Mouse (Mus musculus): ENCODE data around the gene Pogk. TPM values are rescaled to one million over a fixed set of nuclear protein-coding genes. Genes with fewer than 3 reads are reported as not detected.

Pogk gene
- total and polyA plus RNA-seq, 3 experiments, result 4.9 to 10.4 (median 7.3) TPM

DNA sequence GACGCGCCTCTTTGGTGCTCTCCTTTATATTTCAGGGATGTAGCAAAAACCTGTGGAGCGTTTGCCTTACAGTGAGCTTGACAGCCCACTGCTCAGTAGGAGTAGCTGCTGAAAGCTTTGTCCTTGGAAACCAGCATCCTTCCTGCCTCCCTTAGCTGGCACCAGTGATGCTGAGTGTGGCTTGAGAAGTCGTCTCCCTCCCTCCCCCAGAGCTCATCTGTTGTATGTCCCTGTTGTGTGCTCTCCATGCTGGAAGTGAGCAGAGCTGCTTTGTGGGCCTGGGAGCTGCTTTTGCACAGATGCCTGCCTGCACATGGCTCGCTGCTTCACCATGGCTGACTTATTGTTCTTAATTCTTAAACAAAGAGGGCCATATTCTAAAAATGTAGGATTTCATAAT lies 24.2 kb downstream of the Pogk start:
- no peaks in the 10 kb centered on the region for H3K9me3 ChIP-seq (replicated peaks; ENCODE audit: low read length)
- peaks cover 19% of the 10 kb centered on the region for H3K79me2 ChIP-seq (replicated peaks; ENCODE audit: control insufficient read depth, extremely low read depth, insufficient read depth, poor library complexity, severe bottlenecking)
- H3K27me3 ChIP-seq (replicated peaks), result no peaks in the 10 kb centered on the region
- H3K27ac ChIP-seq (ENCODE audit: insufficient read depth, low read depth), result no peak overlapping the region
- peaks cover 7 to 18% of the 10 kb centered on the region in 2 experiments for H3K4me1 ChIP-seq (ENCODE audit: control insufficient read depth in 1 of 2, insufficient read depth in 2 of 2)
- in situ Hi-C loops (cut with MboI; ENCODE audit: low pct_ligation_motif_present, low pct_unique_long_range_greater_than_20kb, low sequenced_read_pairs) (loop anchor here (25.0 kb wide), 2 partner anchors 398 to 573 kb away; no protein-coding TSS in a partner anchor), dilution Hi-C loops (cut with MboI; ENCODE audit: extremely low pct_ligation_motif_present, extremely low pct_unique_long_range_greater_than_20kb, low sequenced_read_pairs) (no loop called here)
- H3K9ac ChIP-seq (ENCODE audit: insufficient read depth, low read depth), result no peak overlapping the region
- no peak overlapping the region for H3K4me3 ChIP-seq (replicated peaks in 1 of 3; ENCODE audit: low read depth in 2 of 3, low read length in 2 of 3, poor library complexity in 1 of 3)
- no peak for DNase-seq (ENCODE audit: extremely low read depth)
- no peak overlapping the region for H3K4me2 ChIP-seq (ENCODE audit: insufficient read depth, low read depth, poor library complexity, severe bottlenecking)
- TF ChIP-seq CHD2 (IDR thresholded peaks at IDR 0.05; ENCODE audit: low read length) (no peak), ETS1 (conservative IDR thresholded peaks at IDR 0.05; ENCODE audit: low read depth, low read length) (no peak), UBTF (IDR thresholded peaks at IDR 0.05; ENCODE audit: low read depth, low read length) (no peak), JUN (IDR thresholded peaks at IDR 0.05; ENCODE audit: insufficient read depth, low read depth, low read length) (no peak), USF2 (conservative IDR thresholded peaks at IDR 0.05; ENCODE audit: low read depth, low read length) (no peak), SIN3A (IDR thresholded peaks at IDR 0.05; ENCODE audit: low read length) (no peak), KAT2A (IDR thresholded peaks at IDR 0.05; ENCODE audit: insufficient replicate concordance, low read length) (no peak), ELF1 (IDR thresholded peaks at IDR 0.05; ENCODE audit: low read depth, low read length) (no peak), E2F4 (IDR thresholded peaks at IDR 0.05; ENCODE audit: insufficient replicate concordance, low read depth, low read length) (no peak), NELFE (IDR thresholded peaks at IDR 0.05; ENCODE audit: low read depth, low read length) (no peak), IRF4 (IDR thresholded peaks at IDR 0.05; ENCODE audit: low read depth, low read length) (no peak), ZC3H11A (IDR thresholded peaks at IDR 0.05; ENCODE audit: low read depth, low read length) (no peak), RCOR1 (conservative IDR thresholded peaks at IDR 0.05; ENCODE audit: low read depth, low read length) (no peak), CTCF (conservative IDR thresholded peaks at IDR 0.05 in 1 of 2, IDR thresholded peaks at IDR 0.05 in 1 of 2; ENCODE audit: low read depth in 2 of 2, low read length in 2 of 2) (no peak), RAD21 (IDR thresholded peaks at IDR 0.05; ENCODE audit: low read depth, low read length) (no peak), HCFC1 (IDR thresholded peaks at IDR 0.05; ENCODE audit: low read depth, low read length) (no peak)
- H3K36me3 ChIP-seq (replicated peaks in 1 of 2; ENCODE audit: control insufficient read depth in 1 of 2, insufficient read depth in 1 of 2, low read length in 1 of 2), result peaks cover 51 to 84% of the 10 kb centered on the region in 2 experiments

DNA sequence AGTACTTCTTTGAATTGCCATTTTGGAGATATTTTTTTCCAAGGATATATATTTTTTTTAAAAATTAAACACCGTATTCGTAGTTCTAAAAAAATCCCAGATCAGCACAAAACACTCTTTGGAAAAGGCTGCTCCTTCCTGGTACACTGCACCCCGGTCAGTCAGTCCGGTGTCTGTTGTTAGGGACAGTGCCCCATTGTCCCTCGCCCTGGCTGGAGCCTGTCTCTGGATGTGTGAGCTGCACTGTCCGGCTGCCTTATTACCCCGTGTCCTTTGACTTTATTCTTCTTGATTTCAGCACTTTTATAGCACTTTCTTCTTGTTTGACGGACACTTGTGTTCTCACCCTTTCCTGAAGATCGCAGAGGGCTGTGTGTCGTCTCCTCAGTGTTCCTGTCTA lies 25.0 kb downstream of the Pogk start:
- Histone ChIP-seq H3K36me3 (replicated peaks in 1 of 2; ENCODE audit: control insufficient read depth in 1 of 2, insufficient read depth in 1 of 2, low read length in 1 of 2) (peaks cover 46 to 77% of the 10 kb centered on the region in 2 experiments), H3K27me3 (replicated peaks) (no peaks in the 10 kb centered on the region)
- dilution Hi-C loops (cut with MboI; ENCODE audit: extremely low pct_ligation_motif_present, extremely low pct_unique_long_range_greater_than_20kb, low sequenced_read_pairs), result no loop called here

More for the DNA sequence above, 25.0 kb downstream of the Pogk start:
- H3K79me2 ChIP-seq (replicated peaks; ENCODE audit: control insufficient read depth, extremely low read depth, insufficient read depth, poor library complexity, severe bottlenecking), result peaks cover 24% of the 10 kb centered on the region
- TF ChIP-seq NELFE (IDR thresholded peaks at IDR 0.05; ENCODE audit: low read depth, low read length), result no peak
- no peak overlapping the region for H3K4me3 ChIP-seq (replicated peaks in 1 of 3; ENCODE audit: low read depth in 2 of 3, low read length in 2 of 3, poor library complexity in 1 of 3)
- DNase-seq (ENCODE audit: extremely low read depth), result no peak
- H3K27ac ChIP-seq (ENCODE audit: insufficient read depth, low read depth), result no peak overlapping the region
- no peaks in the 10 kb centered on the region for H3K9me3 ChIP-seq (replicated peaks; ENCODE audit: low read length)
- no peak overlapping the region for H3K4me2 ChIP-seq (ENCODE audit: insufficient read depth, low read depth, poor library complexity, severe bottlenecking)
- in situ Hi-C loops (cut with MboI; ENCODE audit: low pct_ligation_motif_present, low pct_unique_long_range_greater_than_20kb, low sequenced_read_pairs), result loop anchor here (25.0 kb wide), 2 partner anchors 397 to 572 kb away; no protein-coding TSS in a partner anchor
- peaks cover 7 to 19% of the 10 kb centered on the region in 2 experiments for H3K4me1 ChIP-seq (ENCODE audit: control insufficient read depth in 1 of 2, insufficient read depth in 2 of 2)
- no peak overlapping the region for H3K9ac ChIP-seq (ENCODE audit: insufficient read depth, low read depth)

Data from CH12.LX (cell line).